Mouse (Mus musculus): Measurements from ENCODE around the gene Rap1gap. TPM values are rescaled to one million over a fixed set of nuclear protein-coding genes. Genes with fewer than 3 reads are reported as not detected.

Rap1gap gene
- polyA plus RNA-seq, 1 experiment from 2014 or later = 7.7 TPM

DNA sequence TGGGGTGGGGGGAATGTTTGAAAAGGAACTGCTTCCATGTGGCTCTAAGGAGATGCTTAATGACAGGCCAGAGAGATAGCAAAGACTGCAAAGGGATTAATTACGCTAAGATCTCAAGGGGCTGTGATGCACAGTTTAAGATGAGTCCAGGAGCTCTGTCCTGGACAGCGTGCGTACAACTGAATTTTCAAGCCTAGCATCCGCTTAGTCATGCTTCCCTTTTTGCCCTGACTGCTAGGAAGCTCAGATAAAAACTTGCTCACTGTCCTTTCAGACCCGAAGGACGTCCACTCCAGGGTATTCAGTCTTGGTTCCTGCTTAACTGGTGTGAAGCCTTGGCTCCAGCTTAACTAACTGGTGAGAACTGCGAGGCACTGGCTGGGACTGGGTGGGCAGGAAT is 75.8 kb downstream of the Rap1gap start:
- no peaks in the 10 kb centered on the region for H3K27me3 ChIP-seq
- no peak overlapping the region for H3K27ac ChIP-seq
- H3K4me1 ChIP-seq = peaks cover 23% of the 10 kb centered on the region
- WGBS = 89% methylated on average over 7 of the region's 7 CpGs
- no peaks in the 10 kb centered on the region for H3K9me3 ChIP-seq
- no peak overlapping the region for H3K9ac ChIP-seq
- H3K36me3 ChIP-seq = no peaks in the 10 kb centered on the region
- no peak overlapping the region for H3K4me3 ChIP-seq
- no peak overlapping the region for H3K4me2 ChIP-seq
- ATAC-seq (ENCODE audit: insufficient number of reproducible peaks, low FRiP score, low TSS enrichment, low read depth) = no peak

DNA sequence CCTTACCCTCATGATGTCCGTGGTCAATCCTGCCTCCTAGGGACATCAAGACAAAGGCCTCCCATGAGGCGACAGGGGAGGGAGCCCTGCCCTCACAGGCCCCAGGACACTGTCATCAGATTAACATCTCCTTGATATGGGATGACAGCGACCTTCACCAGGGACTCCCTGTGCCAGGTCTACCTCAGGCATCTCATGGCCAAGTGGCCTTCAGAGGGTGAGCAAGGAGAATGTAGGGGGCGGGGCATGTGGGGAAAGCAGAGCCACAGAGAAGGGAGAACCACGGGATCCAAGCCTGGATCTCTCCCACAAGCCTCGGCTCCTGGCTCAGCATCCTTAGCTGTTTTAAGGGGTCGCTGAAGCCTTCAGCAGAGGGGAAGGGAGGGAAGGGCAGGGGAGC is 79.3 kb downstream of the Rap1gap start:
- Histone ChIP-seq H3K4me1 (peaks cover 12% of the 10 kb centered on the region), H3K27ac (no peak overlapping the region), H3K9ac (no peak overlapping the region), H3K27me3 (no peaks in the 10 kb centered on the region), H3K36me3 (no peaks in the 10 kb centered on the region), H3K4me2 (no peak overlapping the region), H3K4me3 (no peak overlapping the region), H3K9me3 (no peaks in the 10 kb centered on the region)
- no peak for ATAC-seq (ENCODE audit: insufficient number of reproducible peaks, low FRiP score, low TSS enrichment, low read depth)
- 61% methylated on average over 7 of the region's 7 CpGs for WGBS

DNA sequence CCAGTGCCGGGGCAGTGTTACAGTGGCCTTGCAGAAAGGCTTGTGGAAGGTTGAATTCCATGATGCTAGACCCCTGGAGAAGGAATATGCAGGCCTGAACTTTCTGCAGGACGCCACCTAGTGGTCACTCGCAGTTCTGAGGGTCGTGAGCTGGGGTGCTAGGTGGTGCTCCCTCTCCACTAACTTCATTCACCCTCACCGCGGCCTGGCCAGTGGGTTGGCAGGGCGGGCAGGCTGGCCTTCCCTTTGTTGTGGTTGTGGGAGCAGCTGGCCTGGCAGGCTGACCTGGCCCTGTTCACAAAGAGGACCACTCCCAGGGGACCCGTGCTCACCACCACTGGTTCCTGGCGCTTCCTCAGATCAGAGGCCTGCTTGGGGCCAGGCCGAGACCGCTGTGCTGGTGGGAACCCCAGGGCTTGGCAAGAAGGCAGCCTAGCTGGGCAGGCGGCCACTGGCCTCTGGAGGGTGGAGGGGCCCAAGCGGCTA is 80.0 kb downstream of the Rap1gap start:
- H3K9me3 ChIP-seq = no peaks in the 10 kb centered on the region
- 62% methylated on average over 13 of the region's 13 CpGs for WGBS
- H3K36me3 ChIP-seq = no peaks in the 10 kb centered on the region
- H3K4me1 ChIP-seq = peaks cover 11% of the 10 kb centered on the region
- no peaks in the 10 kb centered on the region for H3K27me3 ChIP-seq
- H3K9ac ChIP-seq = no peak overlapping the region
- no peak for ATAC-seq (ENCODE audit: insufficient number of reproducible peaks, low FRiP score, low TSS enrichment, low read depth)
- no peak overlapping the region for H3K4me2 ChIP-seq
- no peak overlapping the region for H3K27ac ChIP-seq
- H3K4me3 ChIP-seq = no peak overlapping the region

DNA sequence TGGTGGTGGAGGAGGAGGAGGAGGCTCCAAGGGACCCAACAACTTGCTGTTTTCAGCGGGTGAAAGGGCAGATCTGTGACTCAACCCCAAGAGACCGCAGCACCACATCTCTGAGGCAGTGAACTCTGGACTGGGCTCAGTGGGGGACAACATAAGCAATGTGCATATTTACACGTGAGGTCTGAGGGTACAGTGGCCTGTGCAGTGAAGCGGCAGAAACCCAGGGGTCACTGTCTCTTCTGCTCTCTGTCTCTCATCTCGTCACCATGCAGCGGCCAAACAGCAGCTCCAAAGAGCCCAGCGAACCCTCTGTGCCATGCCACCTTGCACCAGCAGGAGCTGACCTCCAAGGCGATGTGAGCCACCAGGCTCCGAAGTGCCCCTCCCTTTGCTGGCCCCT is 82.6 kb downstream of the Rap1gap start:
- ATAC-seq (ENCODE audit: insufficient number of reproducible peaks, low FRiP score, low TSS enrichment, low read depth) = no peak
- Histone ChIP-seq H3K27me3 (no peaks in the 10 kb centered on the region; the same call in 1 of the 2 replicates), H3K9ac (no peak overlapping the region), H3K9me3 (no peaks in the 10 kb centered on the region), H3K27ac (no peak overlapping the region), H3K4me1 (peaks cover 33% of the 10 kb centered on the region), H3K36me3 (no peaks in the 10 kb centered on the region), H3K4me3 (no peak overlapping the region), H3K4me2 (no peak overlapping the region)
- WGBS = 90% methylated on average over 9 of the region's 9 CpGs

DNA sequence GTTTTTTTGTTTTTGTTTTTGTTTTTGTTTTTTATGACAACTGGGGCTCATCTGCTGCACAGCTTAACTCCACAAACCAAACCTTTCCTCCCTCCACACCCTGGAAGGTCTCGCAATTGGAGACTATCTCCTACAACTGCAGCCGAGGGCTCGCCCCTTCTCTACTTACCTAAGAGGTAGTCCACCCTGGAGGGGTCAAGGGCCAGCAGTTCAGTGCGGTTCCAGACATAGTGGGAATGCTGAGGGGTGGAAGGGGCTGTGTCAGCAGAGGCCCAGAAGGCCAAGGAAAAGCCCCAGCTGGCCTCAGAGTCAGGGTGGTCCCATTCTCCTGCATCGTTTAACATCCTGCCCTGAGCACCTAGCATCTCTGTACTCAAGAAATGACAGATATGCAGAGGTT is 83.1 kb downstream of the Rap1gap start:
- Histone ChIP-seq H3K9me3 (no peaks in the 10 kb centered on the region), H3K4me1 (peaks cover 38% of the 10 kb centered on the region), H3K36me3 (no peaks in the 10 kb centered on the region), H3K27ac (no peak overlapping the region), H3K27me3 (no peaks in the 10 kb centered on the region; the same call in 1 of the 2 replicates), H3K9ac (no peak overlapping the region), H3K4me2 (no peak overlapping the region), H3K4me3 (no peak overlapping the region)
- 73% methylated on average over 5 of the region's 5 CpGs for WGBS
- no peak for ATAC-seq (ENCODE audit: insufficient number of reproducible peaks, low FRiP score, low TSS enrichment, low read depth)

DNA sequence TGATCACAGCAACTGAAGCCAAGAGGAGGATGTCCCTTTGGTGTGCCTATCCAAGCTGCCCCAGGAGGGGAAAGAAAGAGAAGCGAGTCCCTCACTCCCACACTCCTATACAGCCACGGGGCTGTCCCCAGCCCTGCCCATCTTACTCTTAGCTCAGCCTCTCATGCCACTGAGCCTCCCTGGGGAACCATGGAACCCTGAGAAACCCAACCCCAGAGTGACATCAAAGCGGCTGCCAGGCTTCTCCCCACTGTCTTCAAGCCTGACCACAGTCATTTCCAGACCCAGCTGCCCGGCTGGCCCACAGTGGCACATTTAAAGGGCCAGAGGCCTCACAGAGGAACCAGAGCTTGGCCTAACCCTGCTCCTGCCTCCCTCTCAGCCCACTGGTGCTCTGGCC is 84.2 kb downstream of the Rap1gap start:
- Histone ChIP-seq H3K9me3 (no peaks in the 10 kb centered on the region), H3K9ac (no peak overlapping the region), H3K4me2 (no peak overlapping the region), H3K4me3 (no peak overlapping the region), H3K36me3 (no peaks in the 10 kb centered on the region), H3K27me3 (no peaks in the 10 kb centered on the region; the same call in 1 of the 2 replicates), H3K27ac (no peak overlapping the region), H3K4me1 (peaks cover 43% of the 10 kb centered on the region)
- 49% methylated on average over 4 of the region's 4 CpGs for WGBS
- ATAC-seq (ENCODE audit: insufficient number of reproducible peaks, low FRiP score, low TSS enrichment, low read depth) = no peak

DNA sequence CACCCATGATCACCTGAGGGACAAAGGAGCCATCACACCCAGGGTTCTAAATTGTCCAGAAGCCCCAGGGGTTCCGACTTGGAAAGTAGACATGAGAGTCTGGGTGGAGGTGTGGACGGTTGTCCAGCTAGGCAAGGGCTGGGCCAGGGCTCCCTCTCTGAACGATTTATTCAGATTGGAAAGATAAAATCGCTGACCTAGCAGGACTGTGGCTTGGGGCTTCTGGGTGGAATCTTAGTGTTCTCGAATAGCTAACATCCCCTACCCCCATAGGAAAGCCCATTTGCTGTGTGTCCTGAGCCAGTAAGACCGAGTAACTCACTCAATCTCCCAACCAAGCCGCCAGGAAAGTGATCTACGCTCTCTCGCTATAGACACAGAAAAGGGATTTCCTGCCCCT is 85.2 kb downstream of the Rap1gap start:
- Histone ChIP-seq H3K9me3 (no peaks in the 10 kb centered on the region), H3K9ac (no peak overlapping the region), H3K36me3 (no peaks in the 10 kb centered on the region), H3K4me3 (no peak overlapping the region), H3K4me1 (peaks cover 39% of the 10 kb centered on the region), H3K27ac (no peak overlapping the region), H3K27me3 (no peaks in the 10 kb centered on the region; the same call in 1 of the 2 replicates), H3K4me2 (no peak overlapping the region)
- WGBS = 64% methylated on average over 9 of the region's 9 CpGs
- ATAC-seq (ENCODE audit: insufficient number of reproducible peaks, low FRiP score, low TSS enrichment, low read depth) = no peak

DNA sequence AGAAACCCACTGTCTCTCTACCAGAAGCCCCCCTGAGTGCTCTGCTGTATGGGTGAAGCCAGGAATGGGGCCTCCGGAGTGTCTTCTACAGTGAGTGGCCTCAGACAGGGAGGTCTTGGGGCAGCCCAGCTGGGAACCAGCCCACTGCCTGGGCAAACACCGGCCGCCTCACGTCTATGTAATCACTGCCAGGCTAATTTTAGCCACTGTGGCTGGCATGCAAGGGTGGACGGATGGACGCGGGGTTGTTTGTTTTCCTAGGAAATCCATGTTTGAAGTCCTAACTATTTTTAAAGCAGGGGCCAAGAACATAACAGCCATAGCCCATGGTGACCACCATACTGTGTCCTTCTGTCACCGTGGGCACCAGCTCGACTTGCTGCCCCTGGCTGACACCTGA is 85.6 kb downstream of the Rap1gap start:
- H3K36me3 ChIP-seq = no peaks in the 10 kb centered on the region
- H3K9me3 ChIP-seq = no peaks in the 10 kb centered on the region
- ATAC-seq (ENCODE audit: insufficient number of reproducible peaks, low FRiP score, low TSS enrichment, low read depth) = no peak
- no peak overlapping the region for H3K4me2 ChIP-seq
- 61% methylated on average over 9 of the region's 9 CpGs for WGBS
- no peaks in the 10 kb centered on the region; the same call in 1 of the 2 replicates for H3K27me3 ChIP-seq
- no peak overlapping the region for H3K27ac ChIP-seq
- no peak overlapping the region for H3K9ac ChIP-seq
- H3K4me3 ChIP-seq = no peak overlapping the region
- peaks cover 39% of the 10 kb centered on the region for H3K4me1 ChIP-seq

DNA sequence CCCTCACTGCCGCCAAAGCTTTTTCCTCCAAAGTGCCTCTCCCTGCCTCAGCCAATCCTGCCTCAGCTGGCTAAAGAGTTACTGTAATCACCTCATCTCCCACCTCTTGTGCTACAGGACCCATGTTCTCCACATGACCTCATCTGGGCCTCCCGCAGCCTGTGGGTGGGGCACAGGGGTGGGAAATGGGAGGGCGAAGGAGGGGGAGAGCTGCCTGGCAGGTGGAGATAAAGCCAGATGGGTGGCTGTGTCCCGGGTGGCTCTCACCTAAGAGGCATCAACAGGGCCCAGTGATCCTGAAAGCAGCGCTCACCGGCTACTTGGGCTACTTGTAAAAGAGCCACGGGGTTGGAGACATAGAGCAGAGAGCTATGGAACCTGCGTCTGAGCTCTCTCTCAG is 86.8 kb downstream of the Rap1gap start:
- no peaks in the 10 kb centered on the region; the same call in 1 of the 2 replicates for H3K27me3 ChIP-seq
- H3K4me1 ChIP-seq = peaks cover 39% of the 10 kb centered on the region
- H3K4me2 ChIP-seq = no peak overlapping the region
- H3K9ac ChIP-seq = no peak overlapping the region
- H3K9me3 ChIP-seq = no peaks in the 10 kb centered on the region
- H3K27ac ChIP-seq = peak overlapping the region; percentile 51
- no peak for ATAC-seq (ENCODE audit: insufficient number of reproducible peaks, low FRiP score, low TSS enrichment, low read depth)
- no peaks in the 10 kb centered on the region for H3K36me3 ChIP-seq
- 48% methylated on average over 8 of the region's 8 CpGs for WGBS
- no peak overlapping the region for H3K4me3 ChIP-seq

DNA sequence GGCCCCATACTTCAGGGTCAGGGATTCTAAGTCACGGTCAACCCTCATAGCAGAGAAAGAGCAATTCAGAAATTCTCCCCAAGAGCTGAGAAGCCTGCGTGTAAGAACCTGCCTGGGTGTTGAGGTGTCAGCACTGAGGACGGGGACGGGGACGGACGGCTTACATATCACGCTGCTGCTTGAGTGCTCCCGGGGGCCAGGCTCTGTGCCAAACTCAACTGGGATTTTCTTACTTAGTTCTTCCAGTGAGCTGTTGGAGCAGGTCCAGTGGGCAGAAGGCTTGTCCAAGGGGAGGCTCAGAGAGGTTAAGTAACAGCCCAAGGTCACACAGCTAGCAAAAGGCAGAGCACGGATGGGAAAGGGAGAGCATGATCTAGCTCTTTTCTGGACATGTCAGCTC is 87.2 kb downstream of the Rap1gap start:
- H3K9me3 ChIP-seq = no peaks in the 10 kb centered on the region
- H3K36me3 ChIP-seq = no peaks in the 10 kb centered on the region
- H3K4me3 ChIP-seq = no peak overlapping the region
- 40% methylated on average over 9 of the region's 9 CpGs for WGBS
- no peak overlapping the region for H3K4me2 ChIP-seq
- peak overlapping the region; percentile 51 for H3K27ac ChIP-seq
- ATAC-seq (ENCODE audit: insufficient number of reproducible peaks, low FRiP score, low TSS enrichment, low read depth) = peak; percentile 15; the same call in 1 of the 2 replicates
- no peaks in the 10 kb centered on the region; the same call in 1 of the 2 replicates for H3K27me3 ChIP-seq
- no peak overlapping the region for H3K9ac ChIP-seq
- H3K4me1 ChIP-seq = peaks cover 39% of the 10 kb centered on the region

DNA sequence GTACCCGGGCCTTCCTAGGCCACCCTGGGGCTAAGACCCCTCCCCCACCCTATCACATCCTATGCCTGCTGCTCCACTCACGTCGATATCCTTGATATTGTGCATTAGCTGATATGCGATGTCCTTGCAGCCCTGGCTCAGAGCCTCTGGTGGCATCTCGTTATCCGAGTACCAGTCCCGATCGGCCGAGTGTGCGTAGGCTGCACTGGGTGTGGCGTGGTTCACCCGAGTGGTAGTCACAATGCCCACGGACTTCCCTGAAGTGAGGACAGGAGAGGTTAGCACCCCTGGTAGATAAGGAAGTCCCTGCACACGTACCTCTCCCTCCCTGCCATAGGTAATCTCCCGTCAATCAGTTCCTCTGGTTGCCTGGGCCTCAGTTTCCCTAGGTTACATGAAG is 87.9 kb downstream of the Rap1gap start:
- no peak overlapping the region for H3K4me2 ChIP-seq
- no peak overlapping the region for H3K4me3 ChIP-seq
- no peak overlapping the region for H3K27ac ChIP-seq
- no peak for ATAC-seq (ENCODE audit: insufficient number of reproducible peaks, low FRiP score, low TSS enrichment, low read depth)
- WGBS = 60% methylated on average over 15 of the region's 15 CpGs
- peaks cover 39% of the 10 kb centered on the region for H3K4me1 ChIP-seq
- no peaks in the 10 kb centered on the region; the same call in 1 of the 2 replicates for H3K27me3 ChIP-seq
- H3K9me3 ChIP-seq = no peaks in the 10 kb centered on the region
- H3K9ac ChIP-seq = no peak overlapping the region
- no peaks in the 10 kb centered on the region for H3K36me3 ChIP-seq

DNA sequence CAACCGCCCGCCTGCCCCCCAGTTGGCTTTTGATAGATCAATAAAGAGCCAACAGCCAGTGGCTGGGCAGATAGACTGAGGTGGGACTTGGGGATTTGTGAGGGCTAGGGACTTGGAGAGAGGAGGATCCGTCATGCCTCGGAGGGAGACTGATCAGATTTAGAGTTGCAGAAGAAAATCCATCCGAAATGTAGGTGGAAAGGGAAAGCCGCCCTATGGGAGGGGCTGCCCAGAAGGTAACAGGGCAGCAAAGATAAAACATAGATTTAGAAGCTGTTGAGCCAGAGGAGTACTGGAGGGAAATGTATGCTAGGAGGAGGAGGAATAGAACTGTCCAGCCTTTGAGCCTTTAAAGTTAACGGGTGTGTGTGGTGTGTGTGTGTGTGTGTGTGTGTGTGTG is 88.7 kb downstream of the Rap1gap start:
- no peak overlapping the region for H3K4me3 ChIP-seq
- H3K27me3 ChIP-seq = no peaks in the 10 kb centered on the region; the same call in 1 of the 2 replicates
- H3K9me3 ChIP-seq = no peaks in the 10 kb centered on the region
- H3K27ac ChIP-seq = no peak overlapping the region
- H3K36me3 ChIP-seq = no peaks in the 10 kb centered on the region
- WGBS = 66% methylated on average over 7 of the region's 7 CpGs
- ATAC-seq (ENCODE audit: insufficient number of reproducible peaks, low FRiP score, low TSS enrichment, low read depth) = no peak
- H3K4me1 ChIP-seq = peaks cover 39% of the 10 kb centered on the region
- H3K9ac ChIP-seq = no peak overlapping the region
- no peak overlapping the region for H3K4me2 ChIP-seq

DNA sequence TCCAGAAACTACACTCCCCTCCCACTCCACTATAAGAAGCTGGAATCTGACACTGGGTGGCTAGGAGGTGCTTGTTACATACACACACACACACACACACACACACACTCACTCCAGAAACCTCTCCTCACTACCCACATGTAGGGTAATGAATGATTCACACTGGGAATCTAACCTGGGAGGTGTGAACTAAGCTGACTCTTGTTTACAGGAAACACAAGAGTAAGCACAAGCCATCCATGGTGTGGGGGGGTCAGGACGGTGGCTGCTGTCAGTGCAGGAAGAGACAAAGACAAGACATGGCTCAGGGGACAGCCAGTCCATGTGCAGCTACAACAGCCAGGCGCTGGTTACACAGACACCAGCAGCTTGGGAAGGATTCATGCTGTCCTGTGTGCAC is 89.9 kb downstream of the Rap1gap start:
- Histone ChIP-seq H3K4me2 (no peak overlapping the region), H3K27me3 (no peaks in the 10 kb centered on the region; the same call in 1 of the 2 replicates), H3K9ac (no peak overlapping the region), H3K27ac (no peak overlapping the region), H3K36me3 (no peaks in the 10 kb centered on the region), H3K4me3 (no peak overlapping the region), H3K9me3 (no peaks in the 10 kb centered on the region), H3K4me1 (peaks cover 33% of the 10 kb centered on the region)
- 73% methylated on average over 2 of the region's 2 CpGs for WGBS
- ATAC-seq (ENCODE audit: insufficient number of reproducible peaks, low FRiP score, low TSS enrichment, low read depth) = no peak

Measured in limb, embryonic 15.5 days (tissue).